Mouse (Mus musculus) heart, adult 2 months (tissue): ENCODE measurements around the gene Arv1.

ENCODE experiments used
- CTCF ChIP-seq: fragments of 200-600 bp; IDR thresholded peaks from 2 replicates; pipeline ENCODE4 v1.8.1; 2022; ENCODE audit warnings: antibody characterized with exemption, mild to moderate bottlenecking, moderate library complexity
- EP300 ChIP-seq: fragments of 200-500 bp; IDR thresholded peaks from 2 replicates; pipeline ENCODE4 v1.6.1; 2011; ENCODE audit warnings: low read depth, low read length, control low read depth; ENCODE audit not compliant: insufficient read depth

- TF ChIP-seq CTCF (no peak), EP300 (no peak)
Observed at GRCm38 (mm10) chr8:124704376-124704775, 17.6 kb upstream of the Arv1 start.
